Mouse (Mus musculus): ENCODE data around the gene Traf3. TPM values are rescaled to one million over a fixed set of nuclear protein-coding genes. Genes with fewer than 3 reads are reported as not detected.

The Traf3 gene
- polyA plus RNA-seq, 1 experiment from 2014 or later, result 10.8 TPM

GRCm38 (mm10) chr12:111265212-111265611 lies 99.0 kb downstream of the Traf3 start:
- no peak overlapping the region for H3K4me3 ChIP-seq (ENCODE audit: low read depth, low read length)
- no peaks in the 10 kb centered on the region for H3K9me3 ChIP-seq (ENCODE audit: control insufficient read depth, low read length)
- H3K36me3 ChIP-seq (ENCODE audit: control insufficient read depth, insufficient read depth, low read length), result peaks cover 3% of the 10 kb centered on the region; the same call in 1 of the 2 replicates
- no peak overlapping the region for H3K27ac ChIP-seq (replicated peaks; ENCODE audit: low read depth, low read length)
- no peak overlapping the region for H3K4me2 ChIP-seq (ENCODE audit: low read depth, severe bottlenecking)
- H3K27me3 ChIP-seq (ENCODE audit: control insufficient read depth, insufficient read depth, low read length), result peaks cover 8% of the 10 kb centered on the region
- DNase-seq (ENCODE audit: low spot score) (no peak), ATAC-seq (ENCODE audit: insufficient number of reproducible peaks, low FRiP score, low TSS enrichment, low read depth) (no peak)
- no peak overlapping the region for H3K9ac ChIP-seq (ENCODE audit: low read length)
- peaks cover 6% of the 10 kb centered on the region; the same call in 1 of the 2 replicates for H3K4me1 ChIP-seq (ENCODE audit: control insufficient read depth, insufficient read depth, low read length)
- 69% methylated on average over 5 of the region's 5 CpGs for WGBS

GRCm38 (mm10) chr12:111266592-111266991 lies 100.4 kb downstream of the Traf3 start:
- no peak overlapping the region for H3K4me3 ChIP-seq (ENCODE audit: low read depth, low read length)
- no peak overlapping the region for H3K9ac ChIP-seq (ENCODE audit: low read length)
- peaks cover 6% of the 10 kb centered on the region; the same call in 1 of the 2 replicates for H3K4me1 ChIP-seq (ENCODE audit: control insufficient read depth, insufficient read depth, low read length)
- H3K27ac ChIP-seq (replicated peaks; ENCODE audit: low read depth, low read length), result no peak overlapping the region
- H3K27me3 ChIP-seq (ENCODE audit: control insufficient read depth, insufficient read depth, low read length), result peaks cover 22% of the 10 kb centered on the region
- WGBS, result 85% methylated on average over 12 of the region's 12 CpGs
- H3K36me3 ChIP-seq (ENCODE audit: control insufficient read depth, insufficient read depth, low read length), result peaks cover 3% of the 10 kb centered on the region; the same call in 1 of the 2 replicates
- H3K9me3 ChIP-seq (ENCODE audit: control insufficient read depth, low read length), result no peaks in the 10 kb centered on the region
- ATAC-seq (ENCODE audit: insufficient number of reproducible peaks, low FRiP score, low TSS enrichment, low read depth) (no peak), DNase-seq (ENCODE audit: low spot score) (no peak)
- H3K4me2 ChIP-seq (ENCODE audit: low read depth, severe bottlenecking), result no peak overlapping the region

- no peak for ATAC-seq (ENCODE audit: insufficient number of reproducible peaks, low FRiP score, low TSS enrichment, low read depth)
- Histone ChIP-seq H3K27ac (replicated peaks; ENCODE audit: low read depth, low read length) (no peak overlapping the region), H3K9me3 (ENCODE audit: control insufficient read depth, low read length) (no peaks in the 10 kb centered on the region), H3K4me1 (ENCODE audit: control insufficient read depth, insufficient read depth, low read length) (peaks cover 6% of the 10 kb centered on the region; the same call in 1 of the 2 replicates), H3K4me2 (ENCODE audit: low read depth, severe bottlenecking) (no peak overlapping the region), H3K9ac (ENCODE audit: low read length) (no peak overlapping the region), H3K4me3 (ENCODE audit: low read depth, low read length) (no peak overlapping the region), H3K27me3 (ENCODE audit: control insufficient read depth, insufficient read depth, low read length) (peaks cover 32% of the 10 kb centered on the region), H3K36me3 (ENCODE audit: control insufficient read depth, insufficient read depth, low read length) (peaks cover 3% of the 10 kb centered on the region; the same call in 1 of the 2 replicates)
- WGBS, result 77% methylated on average over 4 of the region's 4 CpGs
- no peak for DNase-seq (ENCODE audit: low spot score)
Measured at GRCm38 (mm10) chr12:111267673-111268325, 101.6 kb downstream of the Traf3 start.

- Histone ChIP-seq H3K27me3 (ENCODE audit: control insufficient read depth, insufficient read depth, low read length) (peaks cover 62% of the 10 kb centered on the region), H3K36me3 (ENCODE audit: control insufficient read depth, insufficient read depth, low read length) (no peaks in the 10 kb centered on the region), H3K9me3 (ENCODE audit: control insufficient read depth, low read length) (no peaks in the 10 kb centered on the region), H3K4me2 (ENCODE audit: low read depth, severe bottlenecking) (peak within 1 kb of the TSS; percentile 25; the same call in 1 of the 2 replicates), H3K4me1 (ENCODE audit: control insufficient read depth, insufficient read depth, low read length) (peaks cover 20% of the 10 kb centered on the region), H3K4me3 (ENCODE audit: low read depth, low read length) (no peak within 1 kb of the TSS), H3K9ac (ENCODE audit: low read length) (no peak within 1 kb of the TSS), H3K27ac (replicated peaks; ENCODE audit: low read depth, low read length) (no peak within 1 kb of the TSS)
- WGBS, result 34% methylated on average over 25 of the region's 25 CpGs
- DNase-seq (ENCODE audit: low spot score) (no peak), ATAC-seq (ENCODE audit: insufficient number of reproducible peaks, low FRiP score, low TSS enrichment, low read depth) (no peak)
Measured at GRCm38 (mm10) chr12:111270629-111271277, 104.6 kb downstream of the Traf3 start, which contains the start of gene Amn. Gene Amn (plus strand): TSS chr12:111271095.

GRCm38 (mm10) chr12:111271406-111271805 lies 105.2 kb downstream of the Traf3 start:
- Histone ChIP-seq H3K9ac (ENCODE audit: low read length) (no peak overlapping the region), H3K9me3 (ENCODE audit: control insufficient read depth, low read length) (no peaks in the 10 kb centered on the region), H3K27ac (replicated peaks; ENCODE audit: low read depth, low read length) (no peak overlapping the region), H3K27me3 (ENCODE audit: control insufficient read depth, insufficient read depth, low read length) (peaks cover 68% of the 10 kb centered on the region), H3K4me3 (ENCODE audit: low read depth, low read length) (no peak overlapping the region), H3K4me1 (ENCODE audit: control insufficient read depth, insufficient read depth, low read length) (peaks cover 21% of the 10 kb centered on the region), H3K4me2 (ENCODE audit: low read depth, severe bottlenecking) (peak overlapping the region; percentile 25; the same call in 1 of the 2 replicates), H3K36me3 (ENCODE audit: control insufficient read depth, insufficient read depth, low read length) (no peaks in the 10 kb centered on the region)
- DNase-seq (ENCODE audit: low spot score) (no peak), ATAC-seq (ENCODE audit: insufficient number of reproducible peaks, low FRiP score, low TSS enrichment, low read depth) (no peak)
- WGBS, result 8% methylated on average over 22 of the region's 28 CpGs

- no peaks in the 10 kb centered on the region for H3K36me3 ChIP-seq (ENCODE audit: control insufficient read depth, insufficient read depth, low read length)
- no peak overlapping the region for H3K27ac ChIP-seq (replicated peaks; ENCODE audit: low read depth, low read length)
- H3K4me2 ChIP-seq (ENCODE audit: low read depth, severe bottlenecking), result peak overlapping the region; percentile 25; the same call in 1 of the 2 replicates
- H3K4me1 ChIP-seq (ENCODE audit: control insufficient read depth, insufficient read depth, low read length), result peaks cover 21% of the 10 kb centered on the region
- no peak overlapping the region for H3K4me3 ChIP-seq (ENCODE audit: low read depth, low read length)
- H3K27me3 ChIP-seq (ENCODE audit: control insufficient read depth, insufficient read depth, low read length), result peaks cover 74% of the 10 kb centered on the region
- H3K9ac ChIP-seq (ENCODE audit: low read length), result no peak overlapping the region
- ATAC-seq (ENCODE audit: insufficient number of reproducible peaks, low FRiP score, low TSS enrichment, low read depth), result no peak
- H3K9me3 ChIP-seq (ENCODE audit: control insufficient read depth, low read length), result no peaks in the 10 kb centered on the region
- DNase-seq (ENCODE audit: low spot score), result no peak
- 21% methylated on average over 8 of the region's 8 CpGs for WGBS
Measured at GRCm38 (mm10) chr12:111271966-111272365, 105.8 kb downstream of the Traf3 start.

GRCm38 (mm10) chr12:111272420-111272819 lies 106.2 kb downstream of the Traf3 start:
- WGBS, result 20% methylated on average over 12 of the region's 12 CpGs
- no peaks in the 10 kb centered on the region for H3K9me3 ChIP-seq (ENCODE audit: control insufficient read depth, low read length)
- H3K27ac ChIP-seq (replicated peaks; ENCODE audit: low read depth, low read length), result no peak overlapping the region
- no peak overlapping the region for H3K4me2 ChIP-seq (ENCODE audit: low read depth, severe bottlenecking)
- ATAC-seq (ENCODE audit: insufficient number of reproducible peaks, low FRiP score, low TSS enrichment, low read depth), result no peak
- H3K9ac ChIP-seq (ENCODE audit: low read length), result no peak overlapping the region
- peaks cover 77% of the 10 kb centered on the region for H3K27me3 ChIP-seq (ENCODE audit: control insufficient read depth, insufficient read depth, low read length)
- H3K4me1 ChIP-seq (ENCODE audit: control insufficient read depth, insufficient read depth, low read length), result peaks cover 21% of the 10 kb centered on the region
- no peaks in the 10 kb centered on the region for H3K36me3 ChIP-seq (ENCODE audit: control insufficient read depth, insufficient read depth, low read length)
- no peak overlapping the region for H3K4me3 ChIP-seq (ENCODE audit: low read depth, low read length)
- peak; percentile 91 for DNase-seq (ENCODE audit: low spot score)

- 1% methylated on average over 28 of the region's 28 CpGs for WGBS
- Histone ChIP-seq H3K4me3 (ENCODE audit: low read depth, low read length) (peak overlapping the region; percentile 31), H3K9me3 (ENCODE audit: control insufficient read depth, low read length) (no peaks in the 10 kb centered on the region; the same call in 1 of the 2 replicates), H3K36me3 (ENCODE audit: control insufficient read depth, insufficient read depth, low read length) (no peaks in the 10 kb centered on the region), H3K27me3 (ENCODE audit: control insufficient read depth, insufficient read depth, low read length) (peaks cover 77% of the 10 kb centered on the region), H3K4me1 (ENCODE audit: control insufficient read depth, insufficient read depth, low read length) (peaks cover 15% of the 10 kb centered on the region), H3K9ac (ENCODE audit: low read length) (no peak overlapping the region), H3K4me2 (ENCODE audit: low read depth, severe bottlenecking) (peak overlapping the region; percentile 65), H3K27ac (replicated peaks; ENCODE audit: low read depth, low read length) (no peak overlapping the region)
- peak; percentile 51 for DNase-seq (ENCODE audit: low spot score)
- ATAC-seq (ENCODE audit: insufficient number of reproducible peaks, low FRiP score, low TSS enrichment, low read depth), result no peak
Measured at GRCm38 (mm10) chr12:111274006-111274405, 107.8 kb downstream of the Traf3 start.
